Mouse (Mus musculus): ENCODE data around the gene Ccdc9b. TPM values are rescaled to one million over a fixed set of nuclear protein-coding genes. Genes with fewer than 3 reads are reported as not detected.
A peak's percentile ranks its signal among the peaks of the same experiment; 100 is the strongest.

The Ccdc9b gene
- polyA plus RNA-seq, 1 experiment from 2014 or later = 1.3 TPM

DNA sequence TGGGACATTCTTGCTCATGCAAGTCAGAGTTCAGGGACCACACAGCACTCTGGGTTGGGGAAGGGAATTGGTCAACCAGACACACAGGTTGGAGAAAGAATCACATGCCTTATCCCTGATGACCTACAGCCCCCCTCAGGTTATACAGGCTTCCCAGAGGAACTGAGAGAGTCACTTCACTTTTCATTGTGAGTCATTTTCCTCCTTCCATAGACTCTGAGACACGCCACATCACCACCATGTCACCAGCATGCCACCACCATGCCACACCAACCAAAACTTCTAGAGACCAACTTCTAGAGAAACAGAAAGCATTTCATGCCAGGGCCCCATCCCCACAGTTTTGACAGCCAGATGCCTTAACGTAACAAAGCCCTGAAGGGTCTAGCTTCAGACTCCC, 35.6 kb downstream of the Ccdc9b start:
- peaks cover 28% of the 10 kb centered on the region for H3K4me1 ChIP-seq (ENCODE audit: insufficient read depth, low read length)
- no peak for ATAC-seq (ENCODE audit: low FRiP score, low TSS enrichment)

DNA sequence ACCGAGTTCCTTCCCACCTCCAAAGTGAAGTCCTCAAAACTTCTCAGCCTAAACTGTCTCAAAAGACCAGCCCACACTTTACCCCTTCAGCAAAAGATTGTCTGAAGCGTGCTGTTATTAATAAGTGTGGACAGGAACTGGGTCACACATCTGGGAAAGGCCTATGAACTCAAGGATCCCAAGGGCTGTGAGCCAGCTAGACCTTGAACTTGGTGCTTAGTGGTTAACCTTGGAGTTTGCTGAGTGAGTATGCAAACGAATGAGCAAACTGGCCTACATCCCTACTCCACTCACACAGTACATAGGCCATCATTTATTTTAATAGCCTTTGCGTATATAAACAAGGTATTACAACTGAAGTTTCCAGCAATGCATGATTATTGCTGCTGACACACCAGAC, 37.0 kb downstream of the Ccdc9b start:
- Histone ChIP-seq H3K27ac (ENCODE audit: low read length) (no peak overlapping the region), H3K4me2 (replicated peaks; ENCODE audit: low read depth, low read length) (no peak overlapping the region), H3K9me3 (ENCODE audit: low read length) (no peaks in the 10 kb centered on the region), H3K4me1 (ENCODE audit: insufficient read depth, low read length) (peaks cover 28% of the 10 kb centered on the region), H3K9ac (replicated peaks; ENCODE audit: low read length) (no peak overlapping the region), H3K27me3 (ENCODE audit: insufficient read depth, low read length) (no peaks in the 10 kb centered on the region), H3K4me3 (ENCODE audit: low read length) (no peak overlapping the region), H3K36me3 (ENCODE audit: insufficient read depth, low read length) (no peaks in the 10 kb centered on the region)
- no peak for ATAC-seq (ENCODE audit: low FRiP score, low TSS enrichment)
- 72% methylated on average over 4 of the region's 4 CpGs for WGBS

More for the DNA sequence above, 35.6 kb downstream of the Ccdc9b start:
- no peak overlapping the region for H3K27ac ChIP-seq (ENCODE audit: low read length)
- no peaks in the 10 kb centered on the region for H3K9me3 ChIP-seq (ENCODE audit: low read length)
- 89% methylated on average over 2 of the region's 2 CpGs for WGBS
- H3K4me3 ChIP-seq (ENCODE audit: low read length) = no peak overlapping the region
- peaks cover under 1% of the 10 kb centered on the region; the same call in 1 of the 2 replicates for H3K27me3 ChIP-seq (ENCODE audit: insufficient read depth, low read length)
- H3K4me2 ChIP-seq (replicated peaks; ENCODE audit: low read depth, low read length) = no peak overlapping the region
- no peaks in the 10 kb centered on the region for H3K36me3 ChIP-seq (ENCODE audit: insufficient read depth, low read length)
- no peak overlapping the region for H3K9ac ChIP-seq (replicated peaks; ENCODE audit: low read length)

DNA sequence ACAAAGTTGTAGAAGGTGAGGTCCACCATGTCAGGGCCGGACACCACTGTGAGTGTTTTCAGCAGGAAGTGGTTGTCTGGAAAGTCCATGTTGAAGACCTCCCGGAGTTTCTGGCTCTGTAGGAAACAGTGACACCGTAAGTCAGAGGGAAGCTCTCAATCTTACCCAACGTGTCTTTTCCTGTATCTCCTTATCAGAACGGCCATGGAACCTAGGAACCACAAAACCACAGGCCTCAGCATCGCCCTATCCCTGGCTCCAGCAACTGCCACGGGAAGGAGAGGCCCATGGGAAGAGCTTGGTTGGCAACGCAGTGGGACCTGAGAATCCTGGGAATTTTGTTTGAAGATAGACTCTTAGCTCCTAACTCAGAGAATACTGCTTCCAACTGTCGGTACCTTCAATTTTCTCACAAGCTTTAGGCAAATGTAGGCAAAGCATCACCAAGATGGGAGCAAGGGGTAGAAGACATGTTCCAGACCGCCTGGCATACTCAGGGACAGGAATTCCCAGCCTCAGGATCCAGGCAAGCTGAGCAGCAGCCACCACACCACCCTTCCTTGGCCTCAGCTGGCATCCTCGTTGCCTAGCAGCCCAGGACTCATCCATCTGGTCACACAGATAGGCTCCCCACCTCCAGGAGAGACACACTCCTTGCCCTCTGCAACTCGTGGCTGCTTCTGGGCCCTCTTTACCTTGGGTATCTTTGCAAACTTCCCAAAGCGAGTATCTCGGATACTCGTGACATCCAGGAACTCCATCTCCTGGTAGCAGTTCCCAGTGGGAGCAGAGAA, 38.6 kb downstream of the Ccdc9b start:
- no peak overlapping the region for H3K27ac ChIP-seq (ENCODE audit: low read length)
- H3K27me3 ChIP-seq (ENCODE audit: insufficient read depth, low read length) = no peaks in the 10 kb centered on the region
- no peak overlapping the region for H3K9ac ChIP-seq (replicated peaks; ENCODE audit: low read length)
- no peaks in the 10 kb centered on the region for H3K9me3 ChIP-seq (ENCODE audit: low read length)
- no peak for ATAC-seq (ENCODE audit: low FRiP score, low TSS enrichment)
- H3K36me3 ChIP-seq (ENCODE audit: insufficient read depth, low read length) = no peaks in the 10 kb centered on the region
- H3K4me3 ChIP-seq (ENCODE audit: low read length) = no peak overlapping the region
- peaks cover 17% of the 10 kb centered on the region for H3K4me1 ChIP-seq (ENCODE audit: insufficient read depth, low read length)
- H3K4me2 ChIP-seq (replicated peaks; ENCODE audit: low read depth, low read length) = no peak overlapping the region
- 85% methylated on average over 15 of the region's 15 CpGs for WGBS

DNA sequence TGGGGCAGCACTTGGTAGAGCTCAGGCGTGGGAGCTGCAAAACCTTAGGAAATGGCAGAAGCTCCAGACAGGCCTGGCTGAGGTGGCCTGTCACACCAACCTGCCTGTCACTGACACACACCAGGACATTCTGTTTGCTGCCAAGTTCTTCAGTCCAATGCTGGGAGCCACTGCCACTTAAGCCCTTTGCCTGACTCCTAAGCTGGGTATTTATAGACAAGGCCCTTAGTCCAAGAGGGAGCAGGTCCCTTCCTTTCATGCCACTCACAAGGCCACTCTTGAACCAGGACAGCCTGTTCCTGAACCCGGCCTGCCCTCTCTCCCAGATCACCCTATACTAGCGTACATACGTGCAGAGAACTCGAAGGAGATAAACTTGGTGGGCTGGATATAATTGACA, 45.8 kb downstream of the Ccdc9b start:
- Histone ChIP-seq H3K27ac (ENCODE audit: low read length) (no peak overlapping the region), H3K27me3 (ENCODE audit: insufficient read depth, low read length) (peaks cover 21% of the 10 kb centered on the region), H3K4me3 (ENCODE audit: low read length) (no peak overlapping the region), H3K9me3 (ENCODE audit: low read length) (no peaks in the 10 kb centered on the region), H3K9ac (replicated peaks; ENCODE audit: low read length) (no peak overlapping the region), H3K4me1 (ENCODE audit: insufficient read depth, low read length) (peaks cover under 1% of the 10 kb centered on the region; the same call in 1 of the 2 replicates), H3K36me3 (ENCODE audit: insufficient read depth, low read length) (no peaks in the 10 kb centered on the region), H3K4me2 (replicated peaks; ENCODE audit: low read depth, low read length) (no peak overlapping the region)
- ATAC-seq (ENCODE audit: low FRiP score, low TSS enrichment) = no peak
- 87% methylated on average over 5 of the region's 5 CpGs for WGBS

DNA sequence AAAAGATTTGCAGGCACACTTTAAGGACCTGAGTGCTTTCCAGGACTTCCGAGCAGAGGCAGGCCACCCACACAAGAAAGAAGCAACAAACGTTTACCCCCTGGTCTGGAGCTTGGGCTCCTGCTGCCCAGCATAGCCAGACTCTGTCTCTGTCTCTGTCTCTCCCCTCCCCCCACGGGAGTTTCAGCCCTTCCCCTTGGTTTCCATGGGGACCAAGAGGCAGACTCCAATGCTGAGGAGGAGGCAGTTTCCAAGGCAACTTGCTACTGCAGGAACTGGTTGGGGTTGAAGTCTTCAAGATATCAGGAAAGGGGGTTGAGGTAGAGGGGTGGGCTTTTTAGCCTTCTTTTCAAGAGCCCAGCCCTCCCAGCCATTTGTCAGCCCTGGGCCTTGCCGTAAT, 48.2 kb downstream of the Ccdc9b start:
- Histone ChIP-seq H3K9ac (replicated peaks; ENCODE audit: low read length) (no peak overlapping the region), H3K4me3 (ENCODE audit: low read length) (no peak overlapping the region), H3K4me2 (replicated peaks; ENCODE audit: low read depth, low read length) (no peak overlapping the region), H3K27ac (ENCODE audit: low read length) (no peak overlapping the region), H3K27me3 (ENCODE audit: insufficient read depth, low read length) (peaks cover 43% of the 10 kb centered on the region), H3K4me1 (ENCODE audit: insufficient read depth, low read length) (peaks cover 21% of the 10 kb centered on the region), H3K9me3 (ENCODE audit: low read length) (no peaks in the 10 kb centered on the region), H3K36me3 (ENCODE audit: insufficient read depth, low read length) (no peaks in the 10 kb centered on the region)
- 41% methylated on average over 4 of the region's 4 CpGs for WGBS
- ATAC-seq (ENCODE audit: low FRiP score, low TSS enrichment) = no peak

DNA sequence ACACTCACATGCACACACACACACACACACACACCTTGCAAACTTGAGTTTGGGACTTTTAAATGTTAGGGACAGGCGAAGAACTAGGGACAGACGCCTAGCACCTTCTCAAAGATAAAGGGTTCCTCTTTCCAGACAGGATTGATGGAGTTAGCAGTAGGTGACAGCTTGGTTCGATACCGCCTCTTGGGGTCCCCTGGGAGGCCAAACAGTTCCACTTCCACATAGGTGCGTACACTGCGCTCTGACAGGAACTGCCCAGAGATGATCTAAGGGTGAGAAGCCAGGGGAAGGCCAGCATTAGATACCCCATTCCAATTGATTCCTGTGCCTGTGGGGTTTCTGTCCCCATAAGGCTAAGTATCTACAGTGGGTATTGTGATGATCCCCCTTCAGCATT, 48.8 kb downstream of the Ccdc9b start:
- no peak overlapping the region for H3K4me2 ChIP-seq (replicated peaks; ENCODE audit: low read depth, low read length)
- H3K4me1 ChIP-seq (ENCODE audit: insufficient read depth, low read length) = peaks cover 23% of the 10 kb centered on the region
- H3K36me3 ChIP-seq (ENCODE audit: insufficient read depth, low read length) = no peaks in the 10 kb centered on the region
- H3K9me3 ChIP-seq (ENCODE audit: low read length) = no peaks in the 10 kb centered on the region
- H3K27ac ChIP-seq (ENCODE audit: low read length) = no peak overlapping the region
- WGBS = 84% methylated on average over 6 of the region's 6 CpGs
- peaks cover 49% of the 10 kb centered on the region for H3K27me3 ChIP-seq (ENCODE audit: insufficient read depth, low read length)
- no peak for ATAC-seq (ENCODE audit: low FRiP score, low TSS enrichment)
- H3K4me3 ChIP-seq (ENCODE audit: low read length) = no peak overlapping the region
- H3K9ac ChIP-seq (replicated peaks; ENCODE audit: low read length) = no peak overlapping the region

DNA sequence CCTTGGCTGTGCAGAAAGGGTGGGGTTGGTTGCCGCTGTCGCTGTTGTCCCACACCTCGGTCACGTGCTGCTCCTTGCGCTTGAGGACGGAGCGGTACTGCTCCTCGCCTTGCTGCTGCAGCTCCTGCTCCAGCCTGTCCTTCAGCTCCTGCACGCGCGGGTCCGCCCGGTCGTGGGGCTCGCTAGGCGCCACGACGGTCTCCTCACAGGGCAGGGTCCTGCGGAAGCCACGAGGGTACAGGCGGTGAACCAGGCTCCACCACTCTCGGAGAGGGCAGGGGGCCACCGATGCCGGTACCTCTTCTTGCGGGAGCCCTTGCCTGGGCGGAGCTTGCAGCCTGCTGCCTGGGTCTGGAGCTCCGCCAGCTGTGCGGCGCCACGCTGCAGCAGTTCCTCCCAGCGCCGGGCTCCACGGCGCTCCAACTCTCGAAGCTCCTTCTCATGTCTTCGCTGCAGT, 51.4 kb downstream of the Ccdc9b start:
- WGBS = under 1% methylated on average over 36 of the region's 36 CpGs
- H3K9me3 ChIP-seq (ENCODE audit: low read length) = no peaks in the 10 kb centered on the region

DNA sequence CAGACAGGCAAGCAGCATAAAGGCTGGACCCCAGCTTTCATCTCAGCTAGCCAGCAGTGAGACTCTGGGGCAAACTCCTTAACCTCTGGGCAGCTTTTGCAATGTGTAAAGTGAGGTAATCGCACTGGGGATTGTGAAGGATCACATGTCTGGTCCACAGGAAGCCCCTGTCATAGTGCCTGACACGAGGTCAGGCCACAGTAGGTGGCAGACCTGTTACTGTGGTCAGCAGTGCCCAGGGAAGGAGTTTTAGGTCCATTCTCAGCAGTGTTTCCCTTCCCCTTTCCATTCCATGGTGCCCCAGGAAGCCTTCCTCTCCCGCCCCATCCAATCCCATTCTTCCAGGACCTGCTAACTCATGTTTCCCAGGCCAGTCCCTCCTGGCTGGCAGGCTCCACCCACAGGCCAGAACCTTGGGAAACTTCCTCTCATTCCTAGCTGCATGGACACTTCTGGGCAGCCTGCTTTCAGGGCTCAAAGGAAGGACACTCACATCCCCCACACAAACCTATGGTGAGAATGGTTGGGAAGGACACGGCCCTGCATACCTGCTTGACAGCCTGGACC, 52.7 kb downstream of the Ccdc9b start:
- no peaks in the 10 kb centered on the region for H3K9me3 ChIP-seq (ENCODE audit: low read length)
- H3K4me3 ChIP-seq (ENCODE audit: low read length) = no peak overlapping the region
- no peak overlapping the region for H3K4me2 ChIP-seq (replicated peaks; ENCODE audit: low read depth, low read length)
- 27% methylated on average over 4 of the region's 4 CpGs for WGBS
- H3K4me1 ChIP-seq (ENCODE audit: insufficient read depth, low read length) = peaks cover 26% of the 10 kb centered on the region
- H3K36me3 ChIP-seq (ENCODE audit: insufficient read depth, low read length) = no peaks in the 10 kb centered on the region
- peaks cover 87% of the 10 kb centered on the region for H3K27me3 ChIP-seq (ENCODE audit: insufficient read depth, low read length)
- H3K9ac ChIP-seq (replicated peaks; ENCODE audit: low read length) = no peak overlapping the region
- ATAC-seq (ENCODE audit: low FRiP score, low TSS enrichment) = peak; percentile 17; the same call in 1 of the 2 replicates
- no peak overlapping the region for H3K27ac ChIP-seq (ENCODE audit: low read length)

More for the DNA sequence above, 51.4 kb downstream of the Ccdc9b start:
- ATAC-seq (ENCODE audit: low FRiP score, low TSS enrichment) = peak; percentile 65
- peak overlapping the region; percentile 58 for H3K9ac ChIP-seq (replicated peaks; ENCODE audit: low read length)
- H3K4me2 ChIP-seq (replicated peaks; ENCODE audit: low read depth, low read length) = peak overlapping the region; percentile 80
- H3K27ac ChIP-seq (ENCODE audit: low read length) = no peak overlapping the region
- H3K27me3 ChIP-seq (ENCODE audit: insufficient read depth, low read length) = peaks cover 74% of the 10 kb centered on the region
- no peaks in the 10 kb centered on the region for H3K36me3 ChIP-seq (ENCODE audit: insufficient read depth, low read length)
- peaks cover 26% of the 10 kb centered on the region for H3K4me1 ChIP-seq (ENCODE audit: insufficient read depth, low read length)
- peak overlapping the region; percentile 48 for H3K4me3 ChIP-seq (ENCODE audit: low read length)

DNA sequence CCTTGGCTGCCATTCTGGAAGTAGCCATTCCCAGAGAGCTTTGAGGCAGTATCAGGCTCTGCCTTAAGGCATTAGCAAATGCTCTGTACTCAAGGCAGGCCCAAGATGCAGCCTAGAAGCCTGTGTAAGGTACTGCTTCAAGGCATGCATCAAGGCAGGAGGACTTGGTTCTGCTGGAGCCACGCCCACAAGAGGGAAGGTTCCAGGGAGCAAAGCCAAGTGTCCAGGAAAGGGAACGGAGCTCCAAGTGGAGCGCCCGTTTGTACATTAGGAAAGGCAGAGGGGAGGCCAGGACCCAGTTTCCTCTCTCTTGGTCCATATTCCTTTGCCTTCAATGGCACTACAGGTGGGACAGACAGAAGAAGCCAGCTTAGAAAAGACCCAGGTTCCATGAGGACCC, 54.0 kb downstream of the Ccdc9b start:
- H3K27ac ChIP-seq (ENCODE audit: low read length) = no peak overlapping the region
- peaks cover 34% of the 10 kb centered on the region for H3K4me1 ChIP-seq (ENCODE audit: insufficient read depth, low read length)
- no peak overlapping the region for H3K9ac ChIP-seq (replicated peaks; ENCODE audit: low read length)
- H3K9me3 ChIP-seq (ENCODE audit: low read length) = no peaks in the 10 kb centered on the region
- peaks cover 96% of the 10 kb centered on the region for H3K27me3 ChIP-seq (ENCODE audit: insufficient read depth, low read length)
- 65% methylated on average over 4 of the region's 4 CpGs for WGBS
- no peaks in the 10 kb centered on the region for H3K36me3 ChIP-seq (ENCODE audit: insufficient read depth, low read length)
- no peak for ATAC-seq (ENCODE audit: low FRiP score, low TSS enrichment)
- no peak overlapping the region for H3K4me3 ChIP-seq (ENCODE audit: low read length)
- no peak overlapping the region for H3K4me2 ChIP-seq (replicated peaks; ENCODE audit: low read depth, low read length)

DNA sequence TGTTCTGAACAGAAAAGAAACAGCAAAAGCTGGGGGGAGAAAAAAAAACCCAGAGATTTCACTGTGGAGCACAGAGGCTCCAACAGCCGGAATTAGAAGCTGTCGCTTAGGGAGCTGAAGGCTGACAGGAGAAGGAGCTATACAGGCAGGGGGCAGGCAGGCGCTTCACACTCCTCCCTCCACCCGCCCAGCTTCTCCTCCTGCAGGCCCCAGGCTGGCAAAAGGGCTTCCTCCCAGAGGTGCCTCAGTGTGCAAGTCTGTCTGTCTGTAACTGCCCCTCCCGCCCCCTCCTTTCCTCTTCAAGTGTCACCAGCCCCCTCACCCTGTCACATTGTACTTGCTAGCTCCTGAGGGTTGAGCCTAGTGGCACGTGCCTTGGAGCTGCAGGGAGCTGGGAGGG, 56.0 kb downstream of the Ccdc9b start:
- Histone ChIP-seq H3K27me3 (ENCODE audit: insufficient read depth, low read length) (peaks cover 97% of the 10 kb centered on the region), H3K4me1 (ENCODE audit: insufficient read depth, low read length) (peaks cover 45% of the 10 kb centered on the region), H3K9ac (replicated peaks; ENCODE audit: low read length) (no peak overlapping the region), H3K4me3 (ENCODE audit: low read length) (no peak overlapping the region), H3K4me2 (replicated peaks; ENCODE audit: low read depth, low read length) (no peak overlapping the region), H3K27ac (ENCODE audit: low read length) (no peak overlapping the region), H3K9me3 (ENCODE audit: low read length) (no peaks in the 10 kb centered on the region), H3K36me3 (ENCODE audit: insufficient read depth, low read length) (no peaks in the 10 kb centered on the region)
- ATAC-seq (ENCODE audit: low FRiP score, low TSS enrichment) = no peak
- WGBS = 11% methylated on average over 6 of the region's 6 CpGs
